In the genomic region with DNA sequence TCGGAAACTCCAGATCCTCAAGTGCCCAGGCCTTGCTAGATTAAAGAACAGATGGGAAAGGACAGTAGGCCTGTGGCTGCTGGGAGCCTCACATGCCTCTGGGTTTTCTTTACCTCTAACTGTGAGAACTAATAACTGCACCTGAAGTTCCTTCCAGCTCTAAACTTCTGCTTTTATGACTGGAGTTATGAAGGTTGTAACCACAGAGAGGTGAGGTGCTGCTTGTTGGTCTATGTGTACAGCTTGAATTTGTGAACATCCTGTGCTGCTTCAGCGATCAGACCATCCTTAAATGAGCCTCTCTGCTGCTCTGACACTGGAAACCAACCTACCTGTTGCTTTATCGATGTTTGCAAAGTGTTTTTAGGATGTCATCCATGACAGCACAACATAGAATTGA, we compare ENCODE assay signal across 22 mouse cellular contexts.
DNase-seq lines count a peak whose midpoint lies in the region; ATAC-seq and TF ChIP-seq lines count a peak whose summit lies in the region.
"Had no signal": no experiment of that assay in that cellular context is flagged by ENCODE, and none has a peak within 500 bp of the region (broad histone marks: within the 10 kb centered on the region; RNA-seq: fewer than 3 reads in every experiment).

No protein-coding gene starts in this region.

- in situ Hi-C loops in CH12.LX (cut with MboI; ENCODE audit: low pct_ligation_motif_present, low pct_unique_long_range_greater_than_20kb, low sequenced_read_pairs) = loop anchor here (5.0 to 10.0 kb wide), 2 partner anchors 36 to 158 kb away; no protein-coding TSS in a partner anchor

- no peak overlapping the region for H3K27ac ChIP-seq in CH12.LX (ENCODE audit: insufficient read depth, low read depth)
- H3K27ac ChIP-seq in midbrain, embryonic 10.5 days (replicated peaks) = no peak overlapping the region
- H3K27ac ChIP-seq in thymus, adult 2 months (ENCODE audit: control insufficient read depth, insufficient read depth, low read length) = no peak overlapping the region
- H3K27ac ChIP-seq: embryonic facial prominence, embryonic 10.5 days; heart, embryonic 13.5 days; hindbrain, embryonic 14.5 days had no signal

- no peaks in the 10 kb centered on the region for H3K79me2 ChIP-seq in CH12.LX (replicated peaks; ENCODE audit: control insufficient read depth, extremely low read depth, insufficient read depth, poor library complexity, severe bottlenecking)

- H3K9me3 ChIP-seq in CH12.LX (replicated peaks; ENCODE audit: low read length) = no peaks in the 10 kb centered on the region
- H3K9me3 ChIP-seq in midbrain, embryonic 10.5 days (replicated peaks) = no peaks in the 10 kb centered on the region
- H3K9me3 ChIP-seq: embryonic facial prominence, embryonic 10.5 days; heart, embryonic 13.5 days; hindbrain, embryonic 10.5 days had no signal

- no peaks in the 10 kb centered on the region for H3K27me3 ChIP-seq in CH12.LX (replicated peaks)
- H3K27me3 ChIP-seq in midbrain, embryonic 10.5 days (ENCODE audit: low read depth, poor library complexity, severe bottlenecking) = no peaks in the 10 kb centered on the region
- no peaks in the 10 kb centered on the region for H3K27me3 ChIP-seq in thymus, adult 2 months (ENCODE audit: control insufficient read depth, insufficient read depth, low read length)
- H3K27me3 ChIP-seq: heart, embryonic 13.5 days; Patski had no signal

- H3K36me3 ChIP-seq in CH12.LX (replicated peaks in 1 of 2; ENCODE audit: control insufficient read depth in 1 of 2, insufficient read depth in 1 of 2, low read length in 1 of 2) = peaks cover 0 to 8% of the 10 kb centered on the region in 2 experiments
- no peaks in the 10 kb centered on the region for H3K36me3 ChIP-seq in midbrain, embryonic 10.5 days
- no peaks in the 10 kb centered on the region for H3K36me3 ChIP-seq in thymus, adult 2 months (ENCODE audit: control insufficient read depth, insufficient read depth, low read length)
- H3K36me3 ChIP-seq: embryonic facial prominence, embryonic 10.5 days; heart, embryonic 13.5 days; hindbrain, embryonic 10.5 days had no signal

- TF ChIP-seq CTCF in CH12.LX (conservative IDR thresholded peaks at IDR 0.05 in 1 of 2, IDR thresholded peaks at IDR 0.05 in 1 of 2; ENCODE audit: low read depth in 2 of 2, low read length in 2 of 2) = no peak
- TF ChIP-seq CTCF in thymus, adult 2 months (IDR thresholded peaks at IDR 0.05; ENCODE audit: borderline replicate concordance, control insufficient read depth, extremely low read depth, insufficient read depth, low read length, poor library complexity) = no peak

- 0 out of 2 replicates have a peak, but pooled peaks have one; percentile 18 for ATAC-seq in common myeloid progenitor, adult 5-6 weeks (replicated peaks; ENCODE audit: low read depth, poor library complexity, severe bottlenecking)
- ATAC-seq in neutrophil, adult 5-6 weeks (ENCODE audit: extremely low read depth, insufficient number of reproducible peaks, low FRiP score, poor library complexity, severe bottlenecking) = peak; percentile 81
- ATAC-seq: activated CD4-positive, CD25-positive, alpha-beta regulatory T cell, adult 4 months; forebrain, embryonic 14.5 days; Patski had no signal

- H3K9ac ChIP-seq in CH12.LX (ENCODE audit: insufficient read depth, low read depth) = no peak overlapping the region
- H3K9ac ChIP-seq: heart, embryonic 13.5 days; hindbrain, embryonic 14.5 days had no signal

- H3K4me3 ChIP-seq in CH12.LX (replicated peaks in 1 of 3; ENCODE audit: low read depth in 2 of 3, low read length in 2 of 3, poor library complexity in 1 of 3) = no peak overlapping the region
- no peak overlapping the region for H3K4me3 ChIP-seq in midbrain, embryonic 10.5 days
- no peak overlapping the region for H3K4me3 ChIP-seq in thymus, adult 2 months (ENCODE audit: control insufficient read depth, insufficient read depth, low read length)
- H3K4me3 ChIP-seq: embryonic facial prominence, embryonic 10.5 days; heart, embryonic 13.5 days; hindbrain, embryonic 10.5 days had no signal

- no peak for TF ChIP-seq RAD21 in CH12.LX (IDR thresholded peaks at IDR 0.05; ENCODE audit: low read depth, low read length)

- no peak for TF ChIP-seq POLR2A in CH12.LX (IDR thresholded peaks at IDR 0.05; ENCODE audit: low read depth, low read length)
- TF ChIP-seq POLR2A in thymus, adult 2 months (IDR thresholded peaks at IDR 0.05; ENCODE audit: control insufficient read depth, extremely low read depth, insufficient read depth, low read length, poor library complexity) = no peak

- 90% methylated on average over 3 of the region's 3 CpGs for whole genome bisulfite sequencing in midbrain, embryonic 10.5 days
- 72% methylated on average over 3 of the region's 3 CpGs for WGBS in thymus, adult 2 months

- H3K4me2 ChIP-seq in CH12.LX (ENCODE audit: insufficient read depth, low read depth, poor library complexity, severe bottlenecking) = no peak overlapping the region
- H3K4me2 ChIP-seq: heart, embryonic 13.5 days; hindbrain, embryonic 14.5 days had no signal

- dilution Hi-C loops in CH12.LX (cut with MboI; ENCODE audit: extremely low pct_ligation_motif_present, extremely low pct_unique_long_range_greater_than_20kb, low sequenced_read_pairs) = no loop called here

- DNase-seq in spleen, postnatal 36 days (ENCODE audit: low spot score in 2 of 2) = peak; percentile 67
- DNase-seq in spleen, postnatal 14 days (ENCODE audit: low spot score in 2 of 2) = no peak
- DNase-seq in CH12.LX (ENCODE audit: extremely low read depth) = peak; percentile 34
- no peak for DNase-seq in midbrain, embryonic 10.5 days (ENCODE audit: low spot score)
- DNase-seq in thymus, adult 18-20 months = no peak
- DNase-seq in thymus, adult 2 months = no peak
- DNase-seq: adrenal gland, postnatal 14 days; cerebellum, adult 11-12 months; cerebellum, adult 9-10 months; cerebellum, postnatal 25 days; gastrocnemius, postnatal 36 days; heart, adult 11 months; heart, postnatal 10 days had no signal

- peaks cover 36 to 72% of the 10 kb centered on the region in 2 experiments for H3K4me1 ChIP-seq in CH12.LX (ENCODE audit: control insufficient read depth in 1 of 2, insufficient read depth in 2 of 2)
- peaks cover 8% of the 10 kb centered on the region for H3K4me1 ChIP-seq in midbrain, embryonic 10.5 days
- peaks cover 4% of the 10 kb centered on the region; the same call in 1 of the 2 replicates for H3K4me1 ChIP-seq in thymus, adult 2 months (replicated peaks; ENCODE audit: control insufficient read depth, insufficient read depth, low read length)

- no peak for TF ChIP-seq EP300 in CH12.LX (IDR thresholded peaks at IDR 0.05; ENCODE audit: low read length)

TF ChIP-seq in CH12.LX, 34 proteins besides CTCF, POLR2A, EP300 and RAD21:
- TF ChIP-seq ZKSCAN1 (IDR thresholded peaks at IDR 0.05; ENCODE audit: borderline replicate concordance, low read depth, low read length) = no peak
- TF ChIP-seq MYC (IDR thresholded peaks at IDR 0.05; ENCODE audit: low read depth, low read length) = no peak
- no peak for TF ChIP-seq ZMIZ1 (IDR thresholded peaks at IDR 0.05; ENCODE audit: low read depth, low read length)
- TF ChIP-seq ETS1 (conservative IDR thresholded peaks at IDR 0.05; ENCODE audit: low read depth, low read length) = no peak
- no peak for TF ChIP-seq BHLHE40 (IDR thresholded peaks at IDR 0.05; ENCODE audit: low read depth, low read length)
- no peak for TF ChIP-seq GABPA (IDR thresholded peaks at IDR 0.05; ENCODE audit: insufficient replicate concordance, low read depth, low read length)
- no peak for TF ChIP-seq MXI1 (IDR thresholded peaks at IDR 0.05; ENCODE audit: low read depth, low read length)
- TF ChIP-seq JUND (conservative IDR thresholded peaks at IDR 0.05; ENCODE audit: low read depth, low read length) = no peak
- no peak for TF ChIP-seq IRF4 (IDR thresholded peaks at IDR 0.05; ENCODE audit: low read depth, low read length)
- TF ChIP-seq USF2 (conservative IDR thresholded peaks at IDR 0.05; ENCODE audit: low read depth, low read length) = no peak
- no peak for TF ChIP-seq UBTF (IDR thresholded peaks at IDR 0.05; ENCODE audit: low read depth, low read length)
- TF ChIP-seq SMC3 (IDR thresholded peaks at IDR 0.05; ENCODE audit: low read depth, low read length) = no peak
- TF ChIP-seq MEF2A (IDR thresholded peaks at IDR 0.05; ENCODE audit: borderline replicate concordance, low read depth, low read length) = no peak
- no peak for TF ChIP-seq TBP (conservative IDR thresholded peaks at IDR 0.05; ENCODE audit: low read depth, low read length)
- no peak for TF ChIP-seq KAT2A (IDR thresholded peaks at IDR 0.05; ENCODE audit: insufficient replicate concordance, low read length)
- no peak for TF ChIP-seq NRF1 (IDR thresholded peaks at IDR 0.05; ENCODE audit: low read depth, low read length)
- no peak for TF ChIP-seq E2F4 (IDR thresholded peaks at IDR 0.05; ENCODE audit: insufficient replicate concordance, low read depth, low read length)
- no peak for TF ChIP-seq NELFE (IDR thresholded peaks at IDR 0.05; ENCODE audit: low read depth, low read length)
- TF ChIP-seq CHD2 (IDR thresholded peaks at IDR 0.05; ENCODE audit: low read length) = no peak
- no peak for TF ChIP-seq ZNF384 (IDR thresholded peaks at IDR 0.05; ENCODE audit: low read depth, low read length)

Comparison
In these comparisons a context has a peak if more than half of its experiments do, and no peak if none do; other contexts are left out.
1. DNase-seq: peak in spleen, postnatal 36 days (2 of 2) and CH12.LX (single experiment); none in spleen, postnatal 14 days (0 of 2), midbrain, embryonic 10.5 days (single experiment), thymus, adult 18-20 months (0 of 2) and thymus, adult 2 months (single experiment).